Mouse (Mus musculus) lung, embryonic 14.5 days (tissue): ENCODE measurements around the gene Unc13d. TPM values are rescaled to one million over a fixed set of nuclear protein-coding genes. Genes with fewer than 3 reads are reported as not detected.

Source experiments
- ATAC-seq: fragments of 200-750 bp; cut with Nextera tagmentation; 2 replicates; pipeline ENCODE4 v1.8.0; 2017; ENCODE audit warnings: mild to moderate bottlenecking, moderate TSS enrichment, moderate library complexity; ENCODE audit not compliant: insufficient read depth
- DNase-seq: peaks from one replicate; pipeline ENCODE4 v3.0.0-alpha.2; 2015
- H3K27ac ChIP-seq: fragments of 300-500 bp; sonication (generic); 2 replicates; pipeline ENCODE4 v1.5.1; 2014; ENCODE audit warnings: low read depth, mild to moderate bottlenecking, moderate library complexity
- H3K27me3 ChIP-seq: fragments of 300-500 bp; sonication (generic); 2 replicates; pipeline ENCODE4 v1.6.1; 2014; ENCODE audit warnings: low read length, control low read depth; ENCODE audit not compliant: insufficient read depth
- H3K36me3 ChIP-seq: fragments of 300-500 bp; sonication (generic); 2 replicates; pipeline ENCODE4 v1.6.1; 2014; ENCODE audit warnings: control low read depth; ENCODE audit not compliant: insufficient read depth
- H3K4me1 ChIP-seq: fragments of 300-500 bp; sonication (generic); 2 replicates; pipeline ENCODE4 v1.6.1; 2014; ENCODE audit warnings: antibody characterized with exemption, control low read depth; ENCODE audit not compliant: insufficient read depth
- H3K4me2 ChIP-seq: fragments of 300-500 bp; sonication (generic); 2 replicates; pipeline ENCODE4 v1.6.1; 2014; ENCODE audit warnings: mild to moderate bottlenecking
- H3K4me3 ChIP-seq: fragments of 300-500 bp; sonication (generic); 2 replicates; pipeline ENCODE4 v1.5.1; 2014; ENCODE audit warnings: low read depth, low read length
- H3K9ac ChIP-seq: fragments of 300-500 bp; sonication (generic); 2 replicates; pipeline ENCODE4 v1.6.1; 2014
- H3K9me3 ChIP-seq: fragments of 300-500 bp; sonication (generic); 2 replicates; pipeline ENCODE4 v1.6.1; 2016; ENCODE audit warnings: low read depth, low read length, control low read depth
- CTCF ChIP-seq: IDR thresholded peaks from 2 replicates; pipeline ENCODE4 v1.5.1; 2016; ENCODE audit warnings: antibody characterized with exemption, low read depth
- WGBS: fragments of 180-500 bp; shearing (Covaris S2); extraction: QIAGEN DNeasy Blood & Tissue Kit; methylation state at CpG from one replicate; pipeline ENCODE4 v1.1.7; 2014; 5-methylcytosine and 5-hydroxymethylcytosine counted together
- polyA plus RNA-seq: library from polyadenylated mRNA; unstranded; fragments of >200 nt; fragmentation: Nextera tagmentation; extraction: Ambion mirVana; gene quantifications from 2 replicates; pipeline ENCODE4 v1.2.1, GENCODE M21; 2014

Gene Unc13d
- polyA plus RNA-seq, 1 experiment from 2014 or later, result 3.3 TPM

- 79% methylated on average over 6 of the region's 6 CpGs for WGBS
Observed at GRCm38 (mm10) chr11:116084166-116084565, 6.4 kb upstream of the Unc13d start.

DNA sequence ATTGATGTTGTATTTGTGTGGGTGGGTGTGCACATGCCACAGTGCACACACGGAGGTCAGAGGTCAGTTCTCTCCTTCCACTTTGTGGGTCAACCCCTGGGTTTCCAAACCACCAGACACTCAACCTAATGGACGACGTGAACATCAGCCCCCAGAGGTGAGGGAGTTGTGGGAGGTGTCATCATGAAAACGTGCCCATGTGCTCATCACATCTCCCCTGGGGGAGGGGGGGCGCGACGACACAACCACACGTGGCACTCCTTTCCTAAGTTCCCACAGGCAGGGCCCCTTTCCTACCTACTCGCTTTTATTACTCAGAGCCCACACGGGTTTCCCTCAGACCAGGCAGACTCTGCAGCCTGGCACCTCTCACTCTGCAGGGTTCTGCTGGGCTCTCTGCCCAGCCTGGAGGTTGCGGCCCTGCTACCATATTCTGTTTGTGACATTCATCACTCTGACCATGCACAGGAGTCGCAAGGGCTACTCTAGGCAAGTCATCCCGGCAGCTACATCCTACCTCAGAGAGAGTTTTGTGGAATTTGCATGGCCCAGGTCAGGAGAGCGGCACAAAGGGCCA is 5.4 kb upstream of the Unc13d start:
- no peak overlapping the region for H3K9ac ChIP-seq
- no peaks in the 10 kb centered on the region for H3K9me3 ChIP-seq
- H3K27ac ChIP-seq, result no peak overlapping the region
- ATAC-seq (no peak), DNase-seq (no peak)
- TF ChIP-seq CTCF, result no peak
- H3K4me2 ChIP-seq, result no peak overlapping the region
- H3K36me3 ChIP-seq, result peaks cover 56% of the 10 kb centered on the region
- WGBS, result 90% methylated on average over 14 of the region's 14 CpGs
- peaks cover 6% of the 10 kb centered on the region; the same call in 1 of the 2 replicates for H3K4me1 ChIP-seq
- H3K27me3 ChIP-seq, result no peaks in the 10 kb centered on the region
- H3K4me3 ChIP-seq, result no peak overlapping the region

More at GRCm38 (mm10) chr11:116084166-116084565, 6.4 kb upstream of the Unc13d start:
- Histone ChIP-seq H3K4me1 (peaks cover 6% of the 10 kb centered on the region; the same call in 1 of the 2 replicates), H3K9ac (no peak overlapping the region), H3K4me2 (no peak overlapping the region), H3K27ac (no peak overlapping the region), H3K4me3 (no peak overlapping the region), H3K36me3 (peaks cover 50% of the 10 kb centered on the region), H3K27me3 (no peaks in the 10 kb centered on the region), H3K9me3 (no peaks in the 10 kb centered on the region)
- ATAC-seq (no peak), DNase-seq (no peak)
- TF ChIP-seq CTCF, result no peak

DNA sequence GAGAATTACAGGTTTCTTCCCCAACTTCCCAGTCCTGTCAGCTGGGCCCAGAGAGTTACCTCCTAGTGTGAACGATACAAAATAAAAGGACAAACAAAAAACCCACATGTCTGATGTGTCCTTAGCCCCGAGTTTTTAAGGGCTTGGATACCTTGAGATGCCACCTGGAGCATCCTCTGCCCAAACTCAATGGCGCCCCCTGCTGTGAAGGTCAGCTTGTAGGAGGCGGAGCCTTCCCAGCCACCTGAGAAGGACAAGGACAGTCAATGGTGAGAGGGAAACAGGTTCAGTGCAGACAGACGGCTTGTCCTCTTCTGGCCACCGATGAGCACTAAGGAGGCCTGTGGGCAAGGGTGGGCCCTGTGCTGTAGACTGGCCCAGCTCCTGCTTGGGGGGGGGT is 3.3 kb upstream of the Unc13d start:
- H3K36me3 ChIP-seq, result peaks cover 56% of the 10 kb centered on the region
- no peak overlapping the region for H3K4me2 ChIP-seq
- DNase-seq (peak; percentile 48), ATAC-seq (no peak)
- peaks cover 9% of the 10 kb centered on the region for H3K4me1 ChIP-seq
- no peaks in the 10 kb centered on the region for H3K27me3 ChIP-seq
- H3K27ac ChIP-seq, result no peak overlapping the region
- H3K9me3 ChIP-seq, result no peaks in the 10 kb centered on the region
- H3K9ac ChIP-seq, result no peak overlapping the region
- peak; percentile 58 for TF ChIP-seq CTCF
- WGBS, result 65% methylated on average over 6 of the region's 6 CpGs
- no peak overlapping the region for H3K4me3 ChIP-seq

- Histone ChIP-seq H3K36me3 (peaks cover 56% of the 10 kb centered on the region), H3K4me1 (peaks cover 3% of the 10 kb centered on the region; the same call in 1 of the 2 replicates), H3K9me3 (no peaks in the 10 kb centered on the region), H3K9ac (no peak overlapping the region), H3K4me2 (no peak overlapping the region), H3K4me3 (no peak overlapping the region), H3K27me3 (no peaks in the 10 kb centered on the region), H3K27ac (no peak overlapping the region)
- 62% methylated on average over 10 of the region's 10 CpGs for WGBS
- no peak for TF ChIP-seq CTCF
- no peak for DNase-seq
- no peak for ATAC-seq
Observed at GRCm38 (mm10) chr11:116079511-116079910, 1.8 kb upstream of the Unc13d start.

DNA sequence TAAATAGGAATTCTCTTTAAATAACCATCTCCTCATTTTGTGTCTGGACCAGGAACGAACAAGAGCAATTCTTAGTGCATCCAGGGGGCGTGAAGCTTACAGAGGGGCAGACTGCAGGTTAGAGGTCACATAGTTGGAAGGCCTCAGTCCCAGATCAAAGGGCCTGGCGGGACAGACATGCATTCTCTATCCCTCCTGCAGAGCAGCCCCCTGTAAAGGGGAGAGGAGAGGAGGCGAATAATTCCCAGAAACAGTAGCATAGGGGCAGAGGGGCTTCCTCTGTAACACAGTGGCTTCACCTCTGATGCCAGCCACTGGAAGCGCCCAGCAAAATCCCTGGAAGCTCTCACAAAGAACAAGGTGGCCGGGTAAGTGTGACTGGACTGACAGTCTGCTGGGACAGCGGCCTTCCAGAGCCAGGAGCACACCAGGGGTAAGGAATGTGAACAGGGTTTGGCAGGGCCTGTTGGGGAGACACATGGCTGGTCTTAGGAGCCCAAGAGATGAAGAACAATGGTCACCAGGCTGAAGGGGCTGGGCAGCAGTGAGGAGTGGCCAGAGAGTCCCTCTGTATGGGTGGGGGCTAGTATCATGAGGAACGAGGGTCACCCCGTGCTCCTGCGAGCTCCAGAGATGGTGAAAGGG is 1.0 kb upstream of the Unc13d start:
- WGBS, result 37% methylated on average over 10 of the region's 10 CpGs
- H3K9ac ChIP-seq, result no peak overlapping the region
- ATAC-seq, result no peak
- no peak for DNase-seq
- no peak overlapping the region for H3K27ac ChIP-seq
- no peak overlapping the region for H3K4me2 ChIP-seq
- H3K9me3 ChIP-seq, result no peaks in the 10 kb centered on the region
- TF ChIP-seq CTCF, result no peak
- peaks cover 51% of the 10 kb centered on the region for H3K36me3 ChIP-seq
- H3K27me3 ChIP-seq, result no peaks in the 10 kb centered on the region
- no peak overlapping the region for H3K4me3 ChIP-seq
- peaks cover 3% of the 10 kb centered on the region; the same call in 1 of the 2 replicates for H3K4me1 ChIP-seq

DNA sequence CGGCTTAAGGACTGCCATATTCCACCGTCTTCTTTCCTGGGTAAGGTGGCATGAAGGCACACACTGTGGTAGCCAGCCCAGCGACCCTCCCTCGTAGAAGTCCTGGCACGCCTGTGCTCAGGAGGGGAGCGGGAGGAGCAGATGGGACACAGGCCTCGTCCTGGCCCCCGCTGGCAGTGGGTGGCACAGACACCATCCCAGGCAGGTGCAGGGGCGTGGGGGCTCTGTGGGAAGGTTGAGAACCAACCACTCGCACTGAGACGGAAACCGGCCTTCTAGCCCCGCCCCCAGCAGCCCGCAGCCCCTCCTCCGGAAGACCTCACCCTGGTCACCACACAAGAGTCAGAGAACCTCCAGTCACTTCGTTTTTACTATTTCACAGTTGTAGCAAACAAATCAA is 460 bp upstream of the Unc13d start:
- H3K4me1 ChIP-seq, result peaks cover 3% of the 10 kb centered on the region; the same call in 1 of the 2 replicates
- H3K9me3 ChIP-seq, result no peaks in the 10 kb centered on the region
- DNase-seq, result peak; percentile 49
- peak overlapping the region; percentile 61 for H3K4me2 ChIP-seq
- H3K36me3 ChIP-seq, result peaks cover 45% of the 10 kb centered on the region
- peak overlapping the region; percentile 24 for H3K4me3 ChIP-seq
- H3K27ac ChIP-seq, result peak overlapping the region; percentile 72
- ATAC-seq, result peak; percentile 46
- H3K9ac ChIP-seq, result peak overlapping the region; percentile 43
- H3K27me3 ChIP-seq, result no peaks in the 10 kb centered on the region
- WGBS, result 11% methylated on average over 16 of the region's 16 CpGs
- no peak for TF ChIP-seq CTCF

DNA sequence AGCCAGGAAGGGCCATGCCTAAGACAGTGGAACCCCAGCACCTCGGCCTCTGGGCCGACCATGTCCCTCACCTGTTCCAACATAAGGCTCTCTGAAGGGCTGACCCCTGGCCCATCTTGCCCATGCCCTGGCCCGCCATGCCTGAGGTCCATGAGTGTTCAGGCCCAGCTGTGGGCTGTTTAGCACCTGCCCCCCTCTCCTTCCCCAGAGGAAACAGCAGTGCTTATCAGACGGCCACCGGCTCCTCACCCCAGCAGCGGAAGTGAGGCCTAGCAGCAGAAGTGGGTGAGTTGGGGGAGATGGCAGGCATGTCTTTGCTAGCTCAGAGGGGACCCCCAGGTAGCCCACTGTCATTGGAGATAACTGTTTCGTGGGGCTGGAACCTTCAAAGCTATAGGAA is 925 bp downstream of the Unc13d start:
- ATAC-seq, result no peak
- 55% methylated on average over 7 of the region's 7 CpGs for WGBS
- Histone ChIP-seq H3K27ac (no peak overlapping the region), H3K36me3 (peaks cover 33% of the 10 kb centered on the region), H3K4me2 (peak overlapping the region; percentile 61), H3K27me3 (no peaks in the 10 kb centered on the region), H3K9me3 (no peaks in the 10 kb centered on the region), H3K9ac (peak overlapping the region; percentile 43; the same call in 1 of the 2 replicates), H3K4me1 (peaks cover 3% of the 10 kb centered on the region; the same call in 1 of the 2 replicates), H3K4me3 (peak overlapping the region; percentile 24; the same call in 1 of the 2 replicates)
- TF ChIP-seq CTCF, result no peak
- no peak for DNase-seq
